Mouse (Mus musculus) gastrocnemius, postnatal 14 days (tissue): ENCODE measurements at regions not wholly inside any gene's neighbourhood (a gene's known extent, or its start where the extent isn't known, plus 50 kb on each side); places are given as distances from the start of the nearest gene placed in this dataset.

ENCODE experiments used
- DNase-seq: peaks from one replicate; pipeline ENCODE4 v3.0.0; 2021; ENCODE audit warnings: mixed read lengths
- intact Hi-C: fragments of 180-260 bp; cut with DNase I; formaldehyde crosslinking; loops from one replicate; pipeline ENCODE4 v1.15.1; 2025; ENCODE audit warnings: low total_unique reads

GRCm38 (mm10) chr11:18444600-18444999 lies 490.9 kb upstream of the Etaa1 start:
- intact Hi-C loops, result no loop called here
- no peak for DNase-seq

- no peak for DNase-seq
- intact Hi-C loops, result no loop called here
These were observed 490.4 kb upstream of the Etaa1 start for GRCm38 (mm10) chr11:18444101-18444500.

- intact Hi-C loops, result no loop called here
- DNase-seq, result no peak
These were observed 489.5 kb upstream of the Etaa1 start for GRCm38 (mm10) chr11:18443156-18443555.

- DNase-seq, result no peak
- intact Hi-C loops, result no loop called here
These were observed 484.3 kb upstream of the Etaa1 start for GRCm38 (mm10) chr11:18437834-18438611.

GRCm38 (mm10) chr11:18421076-18421475 lies 467.4 kb upstream of the Etaa1 start:
- no peak for DNase-seq
- intact Hi-C loops, result no loop called here

- no peak for DNase-seq
- intact Hi-C loops, result no loop called here
These were observed 460.1 kb upstream of the Etaa1 start for GRCm38 (mm10) chr11:18413769-18414168.

- intact Hi-C loops, result no loop called here
These were observed 454.5 kb upstream of the Etaa1 start for GRCm38 (mm10) chr11:18408071-18408752.

GRCm38 (mm10) chr11:18399561-18399960 lies 445.9 kb upstream of the Etaa1 start:
- no peak for DNase-seq
- intact Hi-C loops, result no loop called here

More at GRCm38 (mm10) chr11:18408071-18408752, 454.5 kb upstream of the Etaa1 start:
- DNase-seq, result no peak

- intact Hi-C loops, result no loop called here
- DNase-seq, result no peak
These were observed 442.7 kb upstream of the Etaa1 start for GRCm38 (mm10) chr11:18396397-18396796.

GRCm38 (mm10) chr11:18395631-18396030 lies 442.0 kb upstream of the Etaa1 start:
- intact Hi-C loops, result no loop called here
- no peak for DNase-seq

GRCm38 (mm10) chr11:18372813-18373332 lies 419.2 kb upstream of the Etaa1 start:
- intact Hi-C loops, result no loop called here
- DNase-seq, result no peak

- intact Hi-C loops, result no loop called here
These were observed 417.6 kb upstream of the Etaa1 start for GRCm38 (mm10) chr11:18371304-18371703.

GRCm38 (mm10) chr11:18370861-18371260 lies 417.2 kb upstream of the Etaa1 start:
- DNase-seq, result no peak
- intact Hi-C loops, result no loop called here

More at GRCm38 (mm10) chr11:18371304-18371703, 417.6 kb upstream of the Etaa1 start:
- DNase-seq, result no peak

GRCm38 (mm10) chr11:18354866-18355265 lies 401.2 kb upstream of the Etaa1 start:
- intact Hi-C loops, result no loop called here
- no peak for DNase-seq

GRCm38 (mm10) chr11:18354156-18354555 lies 400.5 kb upstream of the Etaa1 start:
- intact Hi-C loops, result no loop called here
- no peak for DNase-seq

GRCm38 (mm10) chr11:18347841-18348240 lies 394.2 kb upstream of the Etaa1 start:
- DNase-seq, result no peak
- intact Hi-C loops, result no loop called here

- no peak for DNase-seq
- intact Hi-C loops, result no loop called here
These were observed 360.0 kb upstream of the Etaa1 start for GRCm38 (mm10) chr11:18313510-18314301.

GRCm38 (mm10) chr11:18296194-18297125 lies 342.8 kb upstream of the Etaa1 start:
- intact Hi-C loops, result no loop called here
- no peak for DNase-seq

- no peak for DNase-seq
- intact Hi-C loops, result no loop called here
These were observed 325.0 kb upstream of the Etaa1 start for GRCm38 (mm10) chr11:18278585-18279136.
